Mouse (Mus musculus) embryo, embryonic 11.5 days (tissue): ENCODE results near the gene Syt11.
"Not testable (repeated sequence)": the region's sequence is repeated elsewhere in the genome, so short reads cannot be mapped to it uniquely, and the experiment has no call there.

Source experiments
- DNase-seq: peaks from one replicate; pipeline ENCODE4 v3.0.0-alpha.2; 2012; ENCODE audit warnings: low read depth, low spot score

Gene Syt11

GRCm38 (mm10) chr3:88736556-88736955, 38.4 kb downstream of the Syt11 start:
- DNase-seq: no peak

- DNase-seq: no peak
Measured at GRCm38 (mm10) chr3:88719098-88719497, 55.9 kb downstream of the Syt11 start.

- no peak for DNase-seq
Measured at GRCm38 (mm10) chr3:88717831-88718230, 57.1 kb downstream of the Syt11 start.

GRCm38 (mm10) chr3:88717198-88717798, 57.7 kb downstream of the Syt11 start:
- DNase-seq: no peak

- DNase-seq: peak; percentile 64
Measured at GRCm38 (mm10) chr3:88716399-88717197, 58.4 kb downstream of the Syt11 start, which contains the start of gene Rit1. Gene Rit1, plus strand, starts transcription at chr3:88716838.

- DNase-seq: not testable (repeated sequence)
Measured at GRCm38 (mm10) chr3:88715716-88716115, 59.2 kb downstream of the Syt11 start.

GRCm38 (mm10) chr3:88714725-88715124, 60.2 kb downstream of the Syt11 start:
- no peak for DNase-seq

GRCm38 (mm10) chr3:88713709-88714108, 61.3 kb downstream of the Syt11 start:
- DNase-seq: no peak

- DNase-seq: no peak
Measured at GRCm38 (mm10) chr3:88701222-88701621, 73.7 kb downstream of the Syt11 start.

GRCm38 (mm10) chr3:88700247-88700646, 74.7 kb downstream of the Syt11 start:
- no peak for DNase-seq

GRCm38 (mm10) chr3:88698834-88699233, 76.1 kb downstream of the Syt11 start:
- no peak for DNase-seq

GRCm38 (mm10) chr3:88698051-88698450, 76.9 kb downstream of the Syt11 start:
- no peak for DNase-seq

GRCm38 (mm10) chr3:88695545-88695944, 79.4 kb downstream of the Syt11 start:
- DNase-seq: no peak
